Mouse (Mus musculus) thymus, adult 2 months (tissue): ENCODE data around the gene Atp12a.

ENCODE experiments used
- CTCF ChIP-seq: fragments of 200-500 bp; IDR thresholded peaks from 2 replicates; pipeline ENCODE4 v1.5.1; 2012; ENCODE audit warnings: mild to moderate bottlenecking, control low read depth, low read length, moderate library complexity, borderline replicate concordance; ENCODE audit not compliant: control insufficient read depth, poor library complexity, insufficient read depth; ENCODE audit errors: extremely low read depth
- POLR2A ChIP-seq: fragments of 200-500 bp; IDR thresholded peaks from 2 replicates; pipeline ENCODE4 v1.6.1; 2012; ENCODE audit warnings: mild to moderate bottlenecking, low read length, control low read depth, moderate library complexity; ENCODE audit not compliant: control insufficient read depth, poor library complexity, insufficient read depth; ENCODE audit errors: extremely low read depth

DNA sequence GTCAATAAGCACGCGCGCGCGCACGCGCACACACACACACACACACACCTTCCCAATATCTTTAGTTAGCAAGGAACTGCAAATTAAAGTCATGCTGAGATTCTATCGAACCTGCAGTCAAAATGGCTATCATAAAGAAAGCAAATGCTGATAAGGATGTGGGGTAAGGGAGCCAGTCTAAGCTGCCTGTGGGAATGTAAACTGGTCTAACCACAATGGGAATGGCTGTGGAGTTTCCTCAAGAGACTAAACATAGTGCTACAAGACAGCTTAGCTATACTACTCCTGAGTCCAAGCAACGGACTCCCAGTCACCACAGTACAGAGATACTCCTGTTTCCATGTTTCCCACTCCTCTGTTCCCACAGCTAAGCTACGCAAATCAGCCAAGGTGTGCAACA lies 28.8 kb upstream of the Atp12a start:
- TF ChIP-seq CTCF (no peak), POLR2A (no peak)
